Mouse (Mus musculus) thymus, postnatal 14 days (tissue): Measurements from ENCODE around the gene Zfp629.

ENCODE experiments used
- DNase-seq: peaks from one replicate; pipeline ENCODE4 v3.0.0; 2021

The Zfp629 gene

GRCm38 (mm10) chr7:127561340-127561858 is 54.2 kb downstream of the Zfp629 start, which contains the start of gene Tmem265:
Tmem265 (plus strand) TSS chr7:127561390.
- no peak for DNase-seq

DNA sequence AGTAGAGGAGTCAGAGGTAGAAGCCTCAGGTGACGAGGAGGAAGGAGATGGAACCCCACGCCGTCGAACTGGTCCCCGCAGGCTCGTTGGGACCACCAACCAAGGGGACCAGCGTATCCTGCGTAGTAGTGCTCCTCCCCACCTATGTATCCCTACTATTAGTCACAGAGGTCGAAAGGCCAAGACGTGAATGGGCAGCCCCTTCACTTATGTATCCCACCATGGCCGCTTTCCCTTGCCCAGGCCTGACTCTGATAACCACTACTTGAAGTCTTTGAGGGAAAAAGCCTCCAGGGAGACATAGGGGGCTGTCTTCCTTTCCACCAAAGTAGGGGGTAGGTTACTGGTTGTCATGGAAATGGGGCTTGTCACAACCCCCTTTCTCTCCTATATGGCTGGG is 55.0 kb downstream of the Zfp629 start:
- no peak for DNase-seq
